Mouse (Mus musculus) kidney, adult 2 months (tissue): ENCODE data around the gene Irf8. TPM values are rescaled to one million over a fixed set of nuclear protein-coding genes. Genes with fewer than 3 reads are reported as not detected.

Experiments used
- DNase-seq: peaks from one replicate; pipeline ENCODE4 v3.0.0; 2021
- H3K27ac ChIP-seq: fragments of 200-500 bp; 2 replicates; pipeline ENCODE4 v1.5.1; 2012; ENCODE audit warnings: low read depth, low read length, control low read depth, inconsistent platforms; ENCODE audit not compliant: insufficient read depth
- H3K27me3 ChIP-seq: fragments of 200-500 bp; replicated peaks from 2 replicates; pipeline ENCODE4 v1.6.1; 2012; ENCODE audit warnings: mild to moderate bottlenecking, moderate library complexity, low read length, inconsistent platforms; ENCODE audit not compliant: control insufficient read depth, insufficient read depth
- H3K36me3 ChIP-seq: fragments of 200-500 bp; 2 replicates; pipeline ENCODE4 v1.6.1; 2012; ENCODE audit warnings: mild to moderate bottlenecking, moderate library complexity, low read length, inconsistent platforms; ENCODE audit not compliant: control insufficient read depth, insufficient read depth
- H3K4me1 ChIP-seq: fragments of 200-500 bp; 2 replicates; pipeline ENCODE4 v1.6.1; 2011; ENCODE audit warnings: low read length; ENCODE audit not compliant: control insufficient read depth, insufficient read depth
- H3K4me3 ChIP-seq: fragments of 200-500 bp; 2 replicates; pipeline ENCODE4 v1.5.1; 2011; ENCODE audit warnings: mild to moderate bottlenecking, low read depth, low read length, control low read depth; ENCODE audit not compliant: insufficient read depth
- CTCF ChIP-seq: fragments of 200-500 bp; conservative IDR thresholded peaks from 2 replicates; pipeline ENCODE4 v1.5.1; 2011; ENCODE audit warnings: low read depth, mild to moderate bottlenecking, control low read depth, low read length, moderate library complexity, mixed read lengths; ENCODE audit not compliant: insufficient read depth, insufficient read length
- POLR2A ChIP-seq: fragments of 200-500 bp; IDR thresholded peaks from one replicate; pipeline ENCODE4 v1.6.1; 2011; ENCODE audit warnings: low read depth, low read length, control low read depth
- WGBS: fragments of 180-500 bp; shearing (Covaris S2); methylation state at CpG from one replicate; pipeline ENCODE4 v1.1.7; 2018; 5-methylcytosine and 5-hydroxymethylcytosine counted together
- polyA plus RNA-seq: library from polyadenylated mRNA; depleted of rRNA; stranded (reverse); fragments of >200 nt; gene quantifications from 2 replicates; pipeline ENCODE4 v1.2.3, GENCODE M21; 2012

Irf8 gene
- polyA plus RNA-seq, 1 experiment: 16.7 TPM

GRCm38 (mm10) chr8:120750616-120751015 lies 14.5 kb downstream of the Irf8 start:
- peak overlapping the region; percentile 63 for H3K27ac ChIP-seq
- peaks cover 39% of the 10 kb centered on the region for H3K4me1 ChIP-seq
- WGBS: 54% methylated on average over 9 of the region's 9 CpGs
- H3K36me3 ChIP-seq: no peaks in the 10 kb centered on the region
- peak; percentile 81 for DNase-seq
- H3K27me3 ChIP-seq: no peaks in the 10 kb centered on the region
- H3K4me3 ChIP-seq: no peak overlapping the region
- TF ChIP-seq POLR2A (no peak), CTCF (no peak)

GRCm38 (mm10) chr8:120751226-120752081 lies 15.3 kb downstream of the Irf8 start:
- TF ChIP-seq POLR2A: no peak
- TF ChIP-seq CTCF: no peak
- Histone ChIP-seq H3K4me3 (no peak overlapping the region), H3K27ac (peak overlapping the region; percentile 52), H3K4me1 (peaks cover 46% of the 10 kb centered on the region), H3K36me3 (no peaks in the 10 kb centered on the region), H3K27me3 (no peaks in the 10 kb centered on the region)
- 61% methylated on average over 21 of the region's 21 CpGs for WGBS
- DNase-seq: peak; percentile 72

- DNase-seq: peak; percentile 86
- peaks cover 46% of the 10 kb centered on the region for H3K4me1 ChIP-seq
- 9% methylated on average over 12 of the region's 12 CpGs for WGBS
Observed at GRCm38 (mm10) chr8:120752082-120752452, 15.9 kb downstream of the Irf8 start.

GRCm38 (mm10) chr8:120753476-120753875 lies 17.3 kb downstream of the Irf8 start:
- Histone ChIP-seq H3K4me1 (peaks cover 39% of the 10 kb centered on the region), H3K27me3 (no peaks in the 10 kb centered on the region), H3K27ac (no peak overlapping the region), H3K36me3 (no peaks in the 10 kb centered on the region), H3K4me3 (no peak overlapping the region)
- TF ChIP-seq CTCF (no peak), POLR2A (no peak)
- 73% methylated on average over 22 of the region's 22 CpGs for WGBS
- peak; percentile 46 for DNase-seq

More at GRCm38 (mm10) chr8:120752082-120752452, 15.9 kb downstream of the Irf8 start:
- Histone ChIP-seq H3K27ac (peak overlapping the region; percentile 54), H3K27me3 (no peaks in the 10 kb centered on the region), H3K36me3 (no peaks in the 10 kb centered on the region), H3K4me3 (no peak overlapping the region)
- TF ChIP-seq CTCF (no peak), POLR2A (no peak)

GRCm38 (mm10) chr8:120755306-120756297 lies 19.4 kb downstream of the Irf8 start:
- WGBS: 39% methylated on average over 19 of the region's 19 CpGs
- Histone ChIP-seq H3K27me3 (no peaks in the 10 kb centered on the region), H3K27ac (peak overlapping the region; percentile 0; the same call in 1 of the 2 replicates), H3K4me3 (no peak overlapping the region), H3K4me1 (peaks cover 33% of the 10 kb centered on the region), H3K36me3 (no peaks in the 10 kb centered on the region)
- no peak for TF ChIP-seq POLR2A
- TF ChIP-seq CTCF: no peak
- peak; percentile 83 for DNase-seq

- Histone ChIP-seq H3K36me3 (no peaks in the 10 kb centered on the region), H3K4me3 (no peak overlapping the region), H3K27ac (no peak overlapping the region), H3K4me1 (peaks cover 14% of the 10 kb centered on the region), H3K27me3 (no peaks in the 10 kb centered on the region)
- DNase-seq: no peak
- TF ChIP-seq POLR2A (no peak), CTCF (no peak)
- WGBS: 71% methylated on average over 4 of the region's 4 CpGs
Observed at GRCm38 (mm10) chr8:120758005-120758404, 21.8 kb downstream of the Irf8 start.

- H3K27ac ChIP-seq: no peak overlapping the region
- no peak for TF ChIP-seq POLR2A
- no peak for TF ChIP-seq CTCF
- no peak for DNase-seq
Observed at GRCm38 (mm10) chr8:120759847-120760246, 23.7 kb downstream of the Irf8 start.

More at GRCm38 (mm10) chr8:120759847-120760246, 23.7 kb downstream of the Irf8 start:
- 82% methylated on average over 6 of the region's 6 CpGs for WGBS
- Histone ChIP-seq H3K4me3 (no peak overlapping the region), H3K27me3 (no peaks in the 10 kb centered on the region), H3K36me3 (no peaks in the 10 kb centered on the region), H3K4me1 (peaks cover 11% of the 10 kb centered on the region)
